Mouse (Mus musculus): ENCODE measurements around the gene Prkag2.
"Not testable (repeated sequence)": the region's sequence is repeated elsewhere in the genome, so short reads cannot be mapped to it uniquely, and the experiment has no call there.

Prkag2 gene

GRCm38 (mm10) chr5:24822231-24822630 is 278.2 kb downstream of the Prkag2 start:
- DNase-seq (ENCODE audit: low spot score), result not testable (repeated sequence)

GRCm38 (mm10) chr5:24821403-24821841 is 279.0 kb downstream of the Prkag2 start:
- no peak for DNase-seq (ENCODE audit: low spot score)

GRCm38 (mm10) chr5:24820627-24821026 is 279.8 kb downstream of the Prkag2 start:
- DNase-seq (ENCODE audit: low spot score), result no peak

- no peak for DNase-seq (ENCODE audit: low spot score)
Measured at GRCm38 (mm10) chr5:24817191-24817590, 283.3 kb downstream of the Prkag2 start.

GRCm38 (mm10) chr5:24813946-24814345 is 286.5 kb downstream of the Prkag2 start:
- DNase-seq (ENCODE audit: low spot score), result no peak

GRCm38 (mm10) chr5:24813005-24813404 is 287.4 kb downstream of the Prkag2 start:
- DNase-seq (ENCODE audit: low spot score), result no peak

Data from layer of hippocampus, adult 9-10 months (tissue).